Mouse (Mus musculus) embryonic facial prominence, embryonic 13.5 days (tissue): ENCODE results near the gene Ndufa11. TPM values are rescaled to one million over a fixed set of nuclear protein-coding genes. Genes with fewer than 3 reads are reported as not detected.
A peak's percentile ranks its signal among the peaks of the same experiment; 100 is the strongest.

Experiments
- ATAC-seq: fragments of 200-750 bp; cut with Nextera tagmentation; 2 replicates; pipeline ENCODE4 v1.8.0; 2017; ENCODE audit warnings: low read depth; ENCODE audit not compliant: insufficient number of reproducible peaks, insufficient read depth, low FRiP score, low TSS enrichment
- H3K27ac ChIP-seq: fragments of 300-500 bp; sonication (generic); 2 replicates; pipeline ENCODE4 v1.5.1; 2015; ENCODE audit warnings: moderate library complexity, mild to moderate bottlenecking, inconsistent platforms
- H3K27me3 ChIP-seq: fragments of 300-500 bp; sonication (generic); 2 replicates; pipeline ENCODE4 v1.6.1; 2015; ENCODE audit warnings: mild to moderate bottlenecking, inconsistent platforms
- H3K36me3 ChIP-seq: fragments of 300-500 bp; sonication (generic); 2 replicates; pipeline ENCODE4 v1.6.1; 2015; ENCODE audit warnings: mild to moderate bottlenecking, inconsistent platforms
- H3K4me1 ChIP-seq: fragments of 300-500 bp; sonication (generic); 2 replicates; pipeline ENCODE4 v1.6.1; 2015; ENCODE audit warnings: inconsistent platforms
- H3K4me2 ChIP-seq: fragments of 300-500 bp; sonication (generic); 2 replicates; pipeline ENCODE4 v1.6.1; 2015; ENCODE audit warnings: moderate library complexity, mild to moderate bottlenecking, inconsistent platforms
- H3K4me3 ChIP-seq: fragments of 300-500 bp; sonication (generic); 2 replicates; pipeline ENCODE4 v1.5.1; 2015; ENCODE audit warnings: mild to moderate bottlenecking, inconsistent platforms
- H3K9ac ChIP-seq: fragments of 300-500 bp; sonication (generic); 2 replicates; pipeline ENCODE4 v1.6.1; 2015; ENCODE audit warnings: mild to moderate bottlenecking, inconsistent platforms
- H3K9me3 ChIP-seq: fragments of 300-500 bp; sonication (generic); 2 replicates; pipeline ENCODE4 v1.6.1; 2016; ENCODE audit warnings: inconsistent platforms
- WGBS: fragments of 180-500 bp; shearing (Covaris S2); methylation state at CpG from one replicate; pipeline ENCODE4 v1.1.7; 2015; ENCODE audit warnings: mixed read lengths; 5-methylcytosine and 5-hydroxymethylcytosine counted together
- polyA plus RNA-seq: library from polyadenylated mRNA; unstranded; fragments of >200 nt; fragmentation: Nextera tagmentation; extraction: Ambion mirVana; gene quantifications from 2 replicates; pipeline ENCODE4 v1.2.1, GENCODE M21; 2015

Ndufa11 gene
- 397 and 420 TPM in 2 replicates for polyA plus RNA-seq

DNA sequence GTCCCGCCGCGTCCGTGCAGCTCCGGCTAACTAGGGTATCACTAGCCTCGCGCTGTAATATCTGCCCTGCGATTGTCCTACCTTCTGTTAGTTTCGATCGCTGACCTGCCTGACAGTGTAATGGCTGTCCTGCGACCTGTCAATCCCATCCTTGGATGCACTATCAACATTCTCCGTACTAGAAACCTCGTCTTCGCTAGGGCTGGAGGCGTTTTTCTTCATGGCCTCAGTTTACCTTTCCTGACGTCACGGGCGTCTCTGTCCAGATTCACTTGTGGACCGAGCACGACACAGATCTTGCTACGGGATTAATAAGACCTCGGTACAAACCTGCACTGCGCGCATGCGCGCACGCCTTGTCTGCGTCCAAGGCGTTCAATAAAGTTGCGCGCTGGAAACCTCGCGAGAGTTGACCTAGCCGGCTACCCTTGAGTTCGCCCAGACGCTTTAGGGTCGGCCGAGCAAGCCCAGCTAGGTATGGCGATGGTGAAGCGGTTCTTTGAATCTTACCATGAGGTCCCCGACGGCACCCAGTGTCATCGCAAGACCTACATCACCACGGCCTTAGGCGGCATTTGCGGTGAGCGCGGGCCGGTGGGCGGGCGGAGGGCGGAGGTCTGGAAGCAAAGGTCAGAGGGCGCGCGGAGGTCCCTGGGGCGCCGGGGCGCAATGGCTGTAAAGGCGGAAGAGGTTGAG, at the start of gene Ndufa11, which contains the start of gene Vmac:
TSS of gene Ndufa11 (plus strand) at position 405 of the 696 bp plus-strand sequence.
TSS of gene Vmac (minus strand) at position 660 of the 696 bp plus-strand sequence.
- WGBS: under 1% methylated on average over 59 of the region's 59 CpGs
- H3K27ac ChIP-seq: peak within 1 kb of the TSS; percentile 86
- H3K9me3 ChIP-seq: no peaks in the 10 kb centered on the region
- ATAC-seq: peak; percentile 69
- peak within 1 kb of the TSS; percentile 84 for H3K4me3 ChIP-seq
- peaks cover 35% of the 10 kb centered on the region for H3K4me1 ChIP-seq
- H3K36me3 ChIP-seq: peaks cover 28% of the 10 kb centered on the region
- H3K4me2 ChIP-seq: peak within 1 kb of the TSS; percentile 69
- no peaks in the 10 kb centered on the region for H3K27me3 ChIP-seq
- H3K9ac ChIP-seq: peak within 1 kb of the TSS; percentile 94

DNA sequence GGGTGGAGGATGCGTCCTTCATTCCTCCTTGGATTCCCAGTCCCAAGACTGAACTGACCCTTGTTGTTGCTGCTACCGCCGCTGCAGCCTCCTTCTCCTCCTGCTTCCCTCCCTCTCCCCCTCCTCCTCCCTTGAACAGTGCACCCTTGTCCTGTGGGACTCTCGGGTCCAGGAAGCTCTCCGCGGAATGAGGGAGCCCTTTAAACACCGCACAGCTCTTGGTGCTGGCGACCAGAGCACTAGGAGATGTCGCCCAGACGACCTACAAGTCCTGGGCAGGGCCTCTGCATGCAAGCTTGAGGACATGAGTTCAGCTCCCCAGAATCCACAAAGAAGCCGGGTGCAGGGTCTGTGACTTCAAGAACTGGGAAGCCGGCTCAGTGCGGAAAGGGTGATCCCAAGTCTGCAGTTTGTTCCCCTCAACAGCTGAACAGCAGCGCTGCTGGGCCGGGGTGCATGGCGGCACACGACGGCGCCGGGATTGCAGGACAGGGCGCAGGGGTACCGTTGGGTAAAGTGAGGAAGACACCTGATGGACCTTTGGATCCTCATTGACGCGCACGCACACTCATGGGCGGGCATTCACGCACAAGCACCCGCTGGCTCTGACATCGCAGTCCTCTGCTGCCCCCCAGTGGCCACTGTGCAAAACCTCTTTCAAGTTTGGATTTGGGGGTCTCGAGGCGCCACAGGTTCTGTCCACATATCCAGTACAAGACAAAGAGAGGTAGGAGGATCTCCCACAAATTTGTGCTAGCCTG, 49.0 kb upstream of the Ndufa11 start:
- H3K27ac ChIP-seq: no peak overlapping the region
- peaks cover 15% of the 10 kb centered on the region for H3K27me3 ChIP-seq
- H3K4me2 ChIP-seq: peak overlapping the region; percentile 93
- no peaks in the 10 kb centered on the region for H3K36me3 ChIP-seq
- peak overlapping the region; percentile 50 for H3K4me3 ChIP-seq
- peaks cover 18% of the 10 kb centered on the region; the same call in 1 of the 2 replicates for H3K4me1 ChIP-seq
- peak overlapping the region; percentile 72 for H3K9ac ChIP-seq
- ATAC-seq: no peak
- 3% methylated on average over 31 of the region's 31 CpGs for WGBS
- H3K9me3 ChIP-seq: no peaks in the 10 kb centered on the region

DNA sequence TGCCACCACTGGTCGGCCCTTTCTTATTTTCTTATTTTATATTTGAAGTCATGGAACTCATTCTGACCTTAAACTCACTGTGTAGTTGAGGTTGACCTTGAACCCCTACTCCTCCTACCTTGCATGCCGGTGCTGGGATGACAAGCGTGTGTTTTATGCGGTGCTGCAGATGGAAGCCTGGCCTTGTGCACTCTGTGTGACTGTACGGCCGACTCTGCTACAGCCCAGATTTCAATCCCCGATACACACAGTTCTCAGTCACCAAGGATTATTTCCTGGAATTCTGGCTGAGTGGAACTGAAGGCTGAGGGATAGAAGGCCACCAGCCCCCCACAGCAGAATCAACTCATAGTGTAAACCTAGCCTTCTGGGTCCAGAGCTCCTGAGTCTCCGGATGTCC, 47.8 kb upstream of the Ndufa11 start:
- peaks cover 14% of the 10 kb centered on the region for H3K4me1 ChIP-seq
- H3K9me3 ChIP-seq: no peaks in the 10 kb centered on the region
- H3K36me3 ChIP-seq: no peaks in the 10 kb centered on the region
- WGBS: 86% methylated on average over 8 of the region's 8 CpGs
- no peak overlapping the region for H3K4me2 ChIP-seq
- H3K4me3 ChIP-seq: no peak overlapping the region
- no peak overlapping the region for H3K9ac ChIP-seq
- no peak for ATAC-seq
- peaks cover 15% of the 10 kb centered on the region for H3K27me3 ChIP-seq
- H3K27ac ChIP-seq: no peak overlapping the region

DNA sequence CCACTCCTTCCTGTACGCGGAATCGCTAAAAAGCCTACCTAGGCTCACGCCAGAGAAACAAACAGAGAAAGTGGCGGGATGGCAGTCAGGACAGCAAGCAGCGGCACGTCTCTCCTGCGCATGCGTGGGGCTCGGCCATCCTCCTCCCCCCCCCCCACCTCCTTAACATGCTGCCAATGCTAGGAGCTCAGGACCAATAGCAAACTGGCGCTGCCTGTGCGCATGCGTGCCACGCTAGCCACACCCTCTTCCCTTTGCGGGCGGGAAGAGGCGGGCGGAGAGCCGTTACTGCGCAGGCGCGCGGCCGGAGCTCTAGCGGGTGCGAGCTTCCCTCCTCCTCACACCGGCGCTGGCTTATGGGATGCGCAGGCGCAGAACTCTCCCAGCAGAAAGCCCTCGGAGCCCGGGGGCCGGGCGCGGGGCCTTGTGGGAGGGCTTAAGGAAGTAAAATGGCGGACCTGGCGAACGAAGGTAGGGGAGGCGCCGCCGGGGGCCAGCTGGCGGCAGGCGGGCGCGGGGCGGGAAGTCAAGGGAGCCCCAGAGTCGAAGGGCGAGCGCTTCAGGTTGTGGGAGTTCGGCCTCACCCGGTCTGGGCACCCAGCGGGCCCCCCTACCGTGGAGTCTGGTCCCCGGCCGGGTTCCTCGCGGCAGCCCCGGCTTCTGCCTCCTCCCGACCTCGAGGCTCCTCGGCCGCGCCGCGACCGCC, 44.5 kb upstream of the Ndufa11 start, which contains the start of gene Ranbp3:
TSS of gene Ranbp3 (plus strand) at position 354 of the 706 bp plus-strand sequence.
- ATAC-seq: peak; percentile 89
- no peaks in the 10 kb centered on the region for H3K9me3 ChIP-seq
- H3K36me3 ChIP-seq: peaks cover 27% of the 10 kb centered on the region
- H3K4me2 ChIP-seq: peak within 1 kb of the TSS; percentile 77
- peaks cover 3% of the 10 kb centered on the region for H3K27me3 ChIP-seq
- peaks cover 30% of the 10 kb centered on the region for H3K4me1 ChIP-seq
- H3K9ac ChIP-seq: peak within 1 kb of the TSS; percentile 91
- H3K27ac ChIP-seq: peak within 1 kb of the TSS; percentile 89
- under 1% methylated on average over 56 of the region's 66 CpGs for WGBS
- peak within 1 kb of the TSS; percentile 69 for H3K4me3 ChIP-seq

DNA sequence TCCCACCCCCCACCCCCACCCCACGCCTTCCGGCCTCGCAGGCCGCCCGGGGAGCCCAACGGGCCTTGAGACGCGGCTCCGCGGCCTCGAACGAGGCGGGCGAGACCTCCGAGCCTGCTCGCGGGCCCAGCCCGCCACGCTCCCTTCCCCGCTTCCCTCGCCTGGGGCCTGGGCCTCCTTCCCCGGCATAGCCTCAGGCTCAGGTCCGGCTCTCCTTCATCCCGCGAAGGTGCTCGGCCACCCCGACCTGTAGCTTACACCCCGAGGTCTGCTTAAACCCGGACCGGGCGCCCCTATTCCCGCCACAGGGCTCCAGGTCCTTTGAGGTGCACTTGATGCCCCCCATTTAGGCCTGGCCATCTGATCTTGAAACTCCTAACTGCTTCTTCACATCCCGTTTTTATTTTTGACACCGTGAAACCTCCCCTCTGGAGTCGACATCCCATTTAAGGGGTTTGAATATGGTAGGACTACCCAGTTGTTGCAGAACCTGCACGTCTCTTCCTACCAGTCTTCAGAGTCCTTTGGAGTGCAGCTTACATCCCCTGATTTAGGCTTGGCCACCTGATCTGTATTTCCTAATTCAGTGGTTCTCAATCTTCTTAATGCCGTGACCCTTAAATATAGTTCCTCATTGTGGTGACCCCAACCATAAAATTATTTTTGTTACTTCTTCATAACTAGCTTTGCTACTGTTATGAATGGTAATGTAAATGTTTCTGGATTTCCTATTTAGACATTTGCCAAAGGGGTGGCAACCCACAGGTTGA, 43.7 kb upstream of the Ndufa11 start:
- 1% methylated on average over 25 of the region's 37 CpGs for WGBS
- Histone ChIP-seq H3K27me3 (no peaks in the 10 kb centered on the region), H3K4me2 (peak overlapping the region; percentile 77), H3K36me3 (peaks cover 30% of the 10 kb centered on the region), H3K4me1 (peaks cover 26% of the 10 kb centered on the region), H3K4me3 (peak overlapping the region; percentile 69), H3K27ac (peak overlapping the region; percentile 89), H3K9me3 (no peaks in the 10 kb centered on the region), H3K9ac (peak overlapping the region; percentile 91)
- peak; percentile 17 for ATAC-seq

DNA sequence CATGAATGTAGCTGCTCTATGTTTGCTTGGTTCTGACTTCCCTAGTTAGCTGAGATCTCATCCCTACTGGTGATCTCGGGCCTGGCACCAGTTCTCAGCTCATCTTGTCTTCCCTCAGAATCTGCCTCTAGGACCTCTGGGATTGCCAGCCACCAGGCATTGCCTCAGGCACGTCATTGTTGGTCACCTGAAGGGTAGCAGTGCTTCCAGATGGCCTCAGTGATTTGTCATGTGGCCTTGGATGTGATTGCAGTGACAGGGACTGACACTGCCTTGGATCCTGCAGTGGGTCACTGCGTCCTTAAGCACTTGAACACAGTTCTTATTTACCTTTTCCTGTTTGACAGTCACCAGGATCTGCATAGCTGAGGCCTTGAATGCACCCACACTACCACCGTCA, 35.8 kb upstream of the Ndufa11 start:
- H3K4me2 ChIP-seq: no peak overlapping the region
- no peak overlapping the region for H3K9ac ChIP-seq
- no peaks in the 10 kb centered on the region for H3K9me3 ChIP-seq
- no peak for ATAC-seq
- 75% methylated on average over 4 of the region's 4 CpGs for WGBS
- peaks cover 87% of the 10 kb centered on the region for H3K36me3 ChIP-seq
- H3K27me3 ChIP-seq: no peaks in the 10 kb centered on the region
- H3K27ac ChIP-seq: no peak overlapping the region
- H3K4me1 ChIP-seq: 0 out of 2 replicates have a peak, but pooled peaks cover 2% of the 10 kb centered on the region
- no peak overlapping the region for H3K4me3 ChIP-seq

DNA sequence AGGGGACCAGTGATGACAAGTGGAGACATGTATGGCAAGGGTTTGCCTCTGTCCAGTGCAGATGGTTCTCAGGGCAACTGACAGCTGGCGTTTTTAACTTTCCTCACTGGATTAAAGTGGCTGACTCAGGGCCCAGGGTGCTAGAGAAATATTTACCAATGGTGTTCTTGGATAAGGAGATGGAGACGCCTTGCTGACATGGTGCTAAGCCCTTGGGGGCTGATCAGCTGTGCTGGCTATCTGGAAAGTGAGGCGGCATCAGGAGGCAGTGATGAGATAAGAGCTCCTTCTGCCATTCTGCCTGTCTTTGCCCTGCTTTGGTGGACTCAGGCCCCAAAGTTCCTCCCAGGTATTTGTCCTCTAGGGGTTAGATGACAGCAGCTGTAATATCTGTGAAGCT, 34.7 kb upstream of the Ndufa11 start:
- H3K4me1 ChIP-seq: no peaks in the 10 kb centered on the region
- no peaks in the 10 kb centered on the region for H3K27me3 ChIP-seq
- H3K9me3 ChIP-seq: no peaks in the 10 kb centered on the region
- peaks cover 87% of the 10 kb centered on the region for H3K36me3 ChIP-seq
- H3K4me3 ChIP-seq: no peak overlapping the region
- ATAC-seq: no peak
- H3K9ac ChIP-seq: no peak overlapping the region
- 72% methylated on average over 3 of the region's 3 CpGs for WGBS
- H3K4me2 ChIP-seq: no peak overlapping the region
- H3K27ac ChIP-seq: no peak overlapping the region

DNA sequence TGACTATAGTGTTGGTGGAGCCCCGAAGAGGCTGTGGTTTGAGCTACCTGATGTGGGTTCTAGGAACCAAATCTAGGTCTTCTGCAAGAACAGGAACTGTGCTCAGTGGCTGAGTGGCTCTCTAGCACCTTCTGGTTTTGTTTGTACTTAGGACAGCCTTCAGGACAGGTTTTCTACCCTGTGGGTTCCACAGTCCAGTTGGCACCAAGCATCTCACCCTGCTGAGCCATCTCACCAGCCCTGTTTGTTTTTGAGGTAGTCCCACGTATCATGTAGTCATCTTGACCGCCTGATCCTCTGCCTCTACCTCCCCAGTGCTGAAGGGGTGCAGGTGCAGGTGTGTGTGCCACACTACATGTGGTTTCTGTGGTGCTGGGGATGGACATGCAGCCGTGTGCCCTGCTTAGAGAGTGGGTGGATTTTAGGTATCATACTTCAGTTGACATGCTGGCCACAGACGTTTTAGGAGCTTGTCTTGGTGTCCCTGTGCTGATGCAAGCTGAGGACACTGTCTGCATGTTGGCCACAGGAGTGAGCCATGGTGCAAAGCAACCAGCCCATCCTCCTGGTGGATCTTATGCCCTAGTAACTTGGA, 33.9 kb upstream of the Ndufa11 start:
- Histone ChIP-seq H3K27ac (no peak overlapping the region), H3K4me3 (no peak overlapping the region), H3K36me3 (peaks cover 91% of the 10 kb centered on the region), H3K27me3 (no peaks in the 10 kb centered on the region), H3K4me2 (no peak overlapping the region), H3K9me3 (no peaks in the 10 kb centered on the region), H3K4me1 (no peaks in the 10 kb centered on the region), H3K9ac (no peak overlapping the region)
- WGBS: 84% methylated on average over 5 of the region's 5 CpGs
- no peak for ATAC-seq

DNA sequence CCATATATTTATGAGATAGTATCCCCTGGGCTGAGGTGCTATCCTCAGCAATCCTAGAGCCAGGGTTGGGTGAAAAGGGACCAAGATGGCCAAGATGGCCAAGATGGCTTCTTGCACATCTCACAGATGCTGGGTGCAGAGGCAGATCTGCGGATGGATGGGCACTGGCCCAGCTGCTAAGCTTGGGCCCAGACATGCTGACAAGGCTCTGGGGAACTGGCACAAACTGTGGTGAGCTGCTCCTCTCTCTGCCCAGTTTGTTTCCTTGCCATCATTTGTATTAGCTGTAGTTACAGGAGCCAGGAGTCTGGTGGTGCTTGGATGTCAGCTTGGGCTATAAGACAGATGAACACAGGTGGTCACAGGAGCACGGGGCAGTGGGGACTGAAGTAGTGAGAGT, 32.9 kb upstream of the Ndufa11 start:
- Histone ChIP-seq H3K4me1 (no peaks in the 10 kb centered on the region), H3K27ac (no peak overlapping the region), H3K9ac (peak overlapping the region; percentile 32; the same call in 1 of the 2 replicates), H3K27me3 (no peaks in the 10 kb centered on the region), H3K4me2 (no peak overlapping the region), H3K9me3 (no peaks in the 10 kb centered on the region), H3K36me3 (peaks cover 93% of the 10 kb centered on the region), H3K4me3 (no peak overlapping the region)
- 92% methylated on average over 2 of the region's 2 CpGs for WGBS
- ATAC-seq: no peak

DNA sequence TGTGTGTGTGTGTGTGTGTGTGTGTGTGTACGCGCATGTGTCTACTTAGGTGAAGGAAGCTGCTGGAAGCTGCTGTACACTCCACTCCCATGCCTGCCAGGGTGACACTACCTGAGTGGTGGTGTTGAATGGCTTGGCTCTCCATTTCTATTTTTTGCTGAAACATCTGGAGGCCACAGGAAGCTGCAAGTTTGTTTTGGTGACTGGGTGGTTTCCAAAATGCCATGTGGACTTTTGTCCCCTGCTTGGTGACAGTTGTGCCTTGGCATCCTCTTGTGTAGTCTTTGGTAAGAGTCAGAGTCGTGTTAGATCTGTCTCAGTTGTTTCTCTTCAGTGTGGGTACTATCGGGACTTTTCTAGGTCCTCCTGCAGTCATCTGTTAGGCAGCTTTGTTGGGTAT, 30.8 kb upstream of the Ndufa11 start:
- H3K36me3 ChIP-seq: peaks cover 91% of the 10 kb centered on the region
- WGBS: 89% methylated on average over 4 of the region's 4 CpGs

More for the DNA sequence above, 30.8 kb upstream of the Ndufa11 start:
- Histone ChIP-seq H3K27me3 (no peaks in the 10 kb centered on the region), H3K9me3 (no peaks in the 10 kb centered on the region), H3K4me1 (no peaks in the 10 kb centered on the region), H3K4me3 (no peak overlapping the region), H3K9ac (no peak overlapping the region), H3K27ac (no peak overlapping the region), H3K4me2 (no peak overlapping the region)
- ATAC-seq: no peak
